Mouse (Mus musculus) forebrain, embryonic 13.5 days (tissue): ENCODE results near the gene Dpm1. TPM values are rescaled to one million over a fixed set of nuclear protein-coding genes. Genes with fewer than 3 reads are reported as not detected.

Experiments
- microRNA-seq: library from miRNA; unstranded; fragments of <30 nt; microRNA quantifications from one replicate; pipeline ENCODE4, GENCODE M21; 2016
- polyA plus RNA-seq: library from polyadenylated mRNA; unstranded; fragments of >200 nt; fragmentation: Nextera tagmentation; extraction: Ambion mirVana; gene quantifications from 2 replicates; pipeline ENCODE4 v1.2.1, GENCODE M21; 2015

Gene Dpm1
- polyA plus RNA-seq, 1 experiment from 2014 or later, result 77.3 TPM

Small RNA genes lying within 50 kb of the gene (microRNA-seq; reads per million reads assigned to microRNA genes)
- gene Gm24561, result not detected

Other genes starting within 250 kb of the Dpm1 start
- gene Ripor3, start 220.0 kb downstream of the Dpm1 start, polyA plus RNA-seq, result 0.19 TPM in 2 replicates
- gene Pard6b, start 149.6 kb downstream of the Dpm1 start, polyA plus RNA-seq, result 7.6 and 7.7 TPM in 2 replicates
- 2.5 and 4.0 TPM in 2 replicates for gene Adnp, start 23.5 kb downstream of the Dpm1 start, polyA plus RNA-seq
- gene Gm20716, start 227 bp downstream of the Dpm1 start, polyA plus RNA-seq, result 26.9 and 32.7 TPM in 2 replicates
- gene Mocs3, start within 50 bp of the Dpm1 start, polyA plus RNA-seq, result 5.8 and 7.0 TPM in 2 replicates
- 9.0 and 12.1 TPM in 2 replicates for gene Kcng1, start 51.1 kb upstream of the Dpm1 start, polyA plus RNA-seq